Mouse (Mus musculus) gastrocnemius, adult 2 months (tissue): ENCODE data around the gene Mfap3l. TPM values are rescaled to one million over a fixed set of nuclear protein-coding genes. Genes with fewer than 3 reads are reported as not detected.
"Not testable (repeated sequence)": the region's sequence is repeated elsewhere in the genome, so short reads cannot be mapped to it uniquely, and the experiment has no call there.

Source experiments
- DNase-seq: peaks from one replicate; pipeline ENCODE4 v3.0.0; 2022
- H3K27ac ChIP-seq: fragments of 200-600 bp; 2 replicates; pipeline ENCODE4 v1.8.1; 2022; ENCODE audit warnings: mild to moderate bottlenecking
- H3K4me3 ChIP-seq: fragments of 200-600 bp; 2 replicates; pipeline ENCODE4 v1.8.1; 2022; ENCODE audit warnings: mild to moderate bottlenecking, moderate library complexity
- CTCF ChIP-seq: fragments of 200-600 bp; IDR thresholded peaks from 2 replicates; pipeline ENCODE4 v1.8.1; 2022; ENCODE audit warnings: antibody characterized with exemption, mild to moderate bottlenecking, moderate library complexity
- intact Hi-C: fragments of 180-260 bp; cut with DNase I; formaldehyde crosslinking; loops from one replicate; pipeline ENCODE4 v1.15.1; 2025
- total RNA-seq, 2 experiments: library from RNA; stranded (reverse); gene quantifications; 2 replicates each; pipeline ENCODE4 v1.2.3; 2021

The Mfap3l gene
- total RNA-seq, 2 experiments from 2014 or later: 4.1 to 4.6 TPM

GRCm38 (mm10) chr8:60631504-60631934, 1.1 kb upstream of the Mfap3l start:
- TF ChIP-seq CTCF: no peak
- intact Hi-C loops: loop anchor here (5.0 to 10.0 kb wide), 3 partner anchors 236 to 853 kb away; partner anchors contain the start of genes Cbr4 and Clcn3
- peak; percentile 86 for DNase-seq
- H3K27ac ChIP-seq: peak overlapping the region; percentile 90
- H3K4me3 ChIP-seq: peak overlapping the region; percentile 97

GRCm38 (mm10) chr8:60632933-60633655, 467 bp downstream of the Mfap3l start:
- peak; percentile 6; the same call in 1 of the 2 replicates for TF ChIP-seq CTCF
- Histone ChIP-seq H3K27ac (peak overlapping the region; percentile 90), H3K4me3 (peak overlapping the region; percentile 97)
- no peak for DNase-seq
- intact Hi-C loops: loop anchor here (5.0 to 10.0 kb wide), 3 partner anchors 234 to 852 kb away; partner anchors contain the start of genes Cbr4 and Clcn3

- intact Hi-C loops: loop anchor here (5.0 to 10.0 kb wide), 3 partner anchors 232 to 850 kb away; partner anchors contain the start of genes Cbr4 and Clcn3
- no peak for DNase-seq
- H3K27ac ChIP-seq: no peak overlapping the region
- no peak for TF ChIP-seq CTCF
- no peak overlapping the region for H3K4me3 ChIP-seq
Observed at GRCm38 (mm10) chr8:60634921-60635320, 2.3 kb downstream of the Mfap3l start.

- DNase-seq: no peak
- intact Hi-C loops: loop anchor here (10.0 kb wide), 1 partner anchor 849 kb away; the partner anchor contains the start of gene Cbr4
- Histone ChIP-seq H3K27ac (no peak overlapping the region), H3K4me3 (no peak overlapping the region)
- no peak for TF ChIP-seq CTCF
Observed at GRCm38 (mm10) chr8:60635846-60636245, 3.2 kb downstream of the Mfap3l start.

GRCm38 (mm10) chr8:60640046-60640445, 7.4 kb downstream of the Mfap3l start:
- Histone ChIP-seq H3K4me3 (no peak overlapping the region), H3K27ac (no peak overlapping the region)
- TF ChIP-seq CTCF: no peak
- intact Hi-C loops: no loop called here
- no peak for DNase-seq

- no peak for TF ChIP-seq CTCF
- DNase-seq: no peak
- H3K4me3 ChIP-seq: no peak overlapping the region
- no peak overlapping the region for H3K27ac ChIP-seq
- intact Hi-C loops: no loop called here
Observed at GRCm38 (mm10) chr8:60643416-60644020, 10.9 kb downstream of the Mfap3l start.

- intact Hi-C loops: no loop called here
- Histone ChIP-seq H3K4me3 (no peak overlapping the region), H3K27ac (no peak overlapping the region)
- DNase-seq: no peak
- TF ChIP-seq CTCF: no peak
Observed at GRCm38 (mm10) chr8:60645164-60645563, 12.5 kb downstream of the Mfap3l start.

- intact Hi-C loops: no loop called here
- TF ChIP-seq CTCF: no peak
- DNase-seq: no peak
- Histone ChIP-seq H3K27ac (no peak overlapping the region), H3K4me3 (no peak overlapping the region)
Observed at GRCm38 (mm10) chr8:60645911-60646310, 13.3 kb downstream of the Mfap3l start.

- intact Hi-C loops: no loop called here
- Histone ChIP-seq H3K4me3 (no peak overlapping the region), H3K27ac (no peak overlapping the region)
- no peak for TF ChIP-seq CTCF
- DNase-seq: no peak
Observed at GRCm38 (mm10) chr8:60647291-60647690, 14.7 kb downstream of the Mfap3l start.

- TF ChIP-seq CTCF: no peak
- no peak overlapping the region for H3K27ac ChIP-seq
- no peak overlapping the region for H3K4me3 ChIP-seq
Observed at GRCm38 (mm10) chr8:60649081-60649480, 16.5 kb downstream of the Mfap3l start.

GRCm38 (mm10) chr8:60650119-60650518, 17.5 kb downstream of the Mfap3l start:
- Histone ChIP-seq H3K27ac (no peak overlapping the region), H3K4me3 (no peak overlapping the region)
- no peak for TF ChIP-seq CTCF
- intact Hi-C loops: no loop called here
- no peak for DNase-seq

More at GRCm38 (mm10) chr8:60649081-60649480, 16.5 kb downstream of the Mfap3l start:
- DNase-seq: no peak
- intact Hi-C loops: no loop called here

- TF ChIP-seq CTCF: no peak
- intact Hi-C loops: no loop called here
- H3K4me3 ChIP-seq: no peak overlapping the region
- no peak for DNase-seq
- no peak overlapping the region for H3K27ac ChIP-seq
Observed at GRCm38 (mm10) chr8:60657425-60658113, 24.9 kb downstream of the Mfap3l start.

GRCm38 (mm10) chr8:60658114-60658500, 25.5 kb downstream of the Mfap3l start:
- intact Hi-C loops: no loop called here
- no peak for TF ChIP-seq CTCF
- no peak for DNase-seq
- no peak overlapping the region for H3K4me3 ChIP-seq
- H3K27ac ChIP-seq: no peak overlapping the region

GRCm38 (mm10) chr8:60658686-60659085, 26.1 kb downstream of the Mfap3l start:
- intact Hi-C loops, DNase-seq, H3K27ac ChIP-seq, H3K4me3 ChIP-seq: not testable (repeated sequence)
